Mouse (Mus musculus) T-helper 2 cell (primary cell): ENCODE data around the gene Trappc1.
"Not testable (repeated sequence)": the region's sequence is repeated elsewhere in the genome, so short reads cannot be mapped to it uniquely, and the experiment has no call there.

ENCODE experiments used
- in situ Hi-C: fragments of 300-600 bp; cut with MboI, MseI; formaldehyde crosslinking; loops from one replicate; pipeline ENCODE4 v1.15.1; 2025; ENCODE audit warnings: high pct_unique_total_duplicates

Gene Trappc1

DNA sequence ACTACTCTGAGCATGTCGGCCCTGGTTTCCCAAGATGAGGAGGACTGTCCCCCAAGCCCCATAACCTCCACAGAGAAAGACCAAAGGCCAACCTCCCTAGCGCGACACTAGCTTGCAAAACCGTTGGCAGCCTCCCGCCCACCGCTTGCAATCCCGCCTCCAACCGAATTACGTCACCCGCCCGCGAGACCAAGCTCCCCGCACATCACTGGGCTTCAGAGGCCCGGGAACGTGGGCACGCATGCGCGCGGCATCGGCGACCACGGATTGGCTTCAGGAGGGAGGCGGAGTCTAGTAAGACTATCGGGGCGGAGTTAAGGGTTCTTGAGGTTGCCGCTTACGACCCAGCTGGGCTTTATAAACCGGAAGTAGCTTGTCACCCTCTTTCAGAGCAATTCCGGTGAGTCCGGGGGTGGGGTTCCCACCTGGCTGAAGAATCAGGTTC lies at the start of gene Trappc1, which contains the start of gene Cntrob:
Trappc1 (plus strand) TSS at position 314 of the 445 bp plus-strand sequence.
Cntrob (minus strand) TSS at position 109 of the 445 bp plus-strand sequence.
- in situ Hi-C loops, result no loop called here

- in situ Hi-C loops, result no loop called here
Observed at GRCm38 (mm10) chr11:69275650-69276049, 48.1 kb upstream of the Trappc1 start.

DNA sequence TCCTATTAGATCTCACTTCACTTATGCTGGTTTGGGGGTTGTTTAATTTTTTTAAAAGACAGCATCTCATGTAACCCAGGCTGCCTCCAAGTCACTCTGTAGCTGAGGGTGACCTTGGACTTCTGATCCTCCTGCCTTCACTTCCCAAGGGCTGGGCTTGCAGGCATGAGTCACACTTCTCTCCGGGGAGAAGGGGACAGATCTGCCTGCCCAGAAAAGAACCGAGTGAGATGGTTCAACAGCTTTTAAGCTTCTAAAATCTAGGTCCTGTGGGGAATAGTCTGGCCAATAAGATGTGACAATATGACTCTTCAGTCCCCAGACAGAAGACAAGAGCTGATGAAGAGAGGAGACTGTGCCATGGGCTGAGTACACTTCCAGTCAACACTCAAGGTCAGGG lies 47.7 kb upstream of the Trappc1 start:
- in situ Hi-C loops, result no loop called here

DNA sequence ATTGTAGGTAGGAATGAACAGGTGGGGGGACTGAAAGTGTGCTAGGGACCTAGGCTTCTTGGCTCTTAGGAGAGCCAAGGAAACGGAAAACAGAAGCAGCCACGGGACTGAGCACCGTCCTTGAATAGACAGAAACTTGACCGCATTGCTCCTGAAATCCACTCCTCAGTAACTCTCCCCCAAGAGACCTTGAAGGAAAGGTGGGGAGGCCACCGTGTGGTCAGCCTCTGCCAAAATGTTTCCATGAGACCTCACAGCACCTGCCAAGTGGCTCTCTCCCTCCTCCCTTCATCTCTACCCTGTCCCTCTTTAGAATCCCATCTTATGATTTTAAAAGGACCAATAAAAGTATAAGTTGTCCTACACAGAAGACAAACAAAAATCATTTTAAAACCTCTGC lies 46.5 kb upstream of the Trappc1 start:
- in situ Hi-C loops, result no loop called here

DNA sequence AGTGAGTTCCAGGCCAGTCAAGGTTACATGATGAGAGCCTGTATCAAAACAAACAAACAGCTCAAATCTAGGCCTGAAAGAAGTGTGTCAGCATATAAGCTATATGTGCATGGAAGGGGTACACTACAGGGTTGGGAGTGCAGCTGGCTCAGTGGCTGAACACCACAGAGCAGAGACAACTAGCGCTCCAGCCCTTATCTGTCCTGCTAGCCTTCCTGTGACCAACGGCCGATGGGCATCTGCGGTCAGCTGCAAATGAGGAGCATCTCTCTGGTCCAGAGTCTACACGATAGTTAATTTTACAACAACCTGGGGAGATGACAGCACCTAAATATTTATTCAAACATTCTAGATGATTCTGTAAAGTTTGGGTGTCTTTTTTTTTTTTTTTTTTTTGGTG lies 32.7 kb upstream of the Trappc1 start:
- in situ Hi-C loops, result no loop called here

GRCm38 (mm10) chr11:69295286-69295685 lies 28.5 kb upstream of the Trappc1 start:
- in situ Hi-C loops, result no loop called here

DNA sequence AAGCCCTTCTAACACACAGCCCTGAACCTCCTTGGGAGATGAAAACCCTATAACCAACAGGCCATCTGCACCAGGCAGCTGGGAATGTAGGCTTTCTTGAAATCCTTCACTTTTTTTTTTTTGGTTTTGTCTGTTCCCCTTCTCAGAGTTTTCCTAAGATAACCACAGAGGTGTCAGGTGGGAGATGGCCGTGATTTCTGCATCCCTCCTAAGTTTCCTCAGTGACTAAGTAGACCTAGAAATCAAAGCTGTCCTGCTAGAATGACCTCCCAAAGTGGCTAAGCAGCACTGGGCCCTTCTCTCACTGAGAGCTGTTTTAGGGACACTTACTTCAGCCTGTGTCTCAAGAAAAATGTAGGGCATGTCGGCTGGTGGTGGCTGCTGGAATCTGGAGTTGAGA lies 26.0 kb upstream of the Trappc1 start:
- in situ Hi-C loops, result no loop called here

DNA sequence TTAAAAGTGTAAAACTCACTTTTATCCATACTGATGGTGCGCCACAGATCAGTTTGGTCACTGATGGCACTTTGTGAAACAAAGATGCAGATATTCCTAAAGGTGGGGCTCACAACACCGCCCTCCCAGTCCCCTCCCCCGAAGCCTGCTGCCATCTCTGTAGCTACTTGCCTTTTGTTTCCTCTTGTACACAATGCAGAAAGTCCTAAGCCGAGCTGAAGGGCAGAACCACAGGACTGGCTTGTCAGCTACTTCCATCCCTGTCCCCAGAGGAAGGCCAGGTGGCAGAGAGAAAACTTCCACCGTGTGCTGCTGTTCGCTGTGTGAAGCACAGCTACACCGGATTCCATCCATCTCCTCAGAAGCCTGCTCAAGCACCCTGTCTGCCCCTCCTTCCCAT lies 25.5 kb upstream of the Trappc1 start:
- in situ Hi-C loops, result no loop called here

DNA sequence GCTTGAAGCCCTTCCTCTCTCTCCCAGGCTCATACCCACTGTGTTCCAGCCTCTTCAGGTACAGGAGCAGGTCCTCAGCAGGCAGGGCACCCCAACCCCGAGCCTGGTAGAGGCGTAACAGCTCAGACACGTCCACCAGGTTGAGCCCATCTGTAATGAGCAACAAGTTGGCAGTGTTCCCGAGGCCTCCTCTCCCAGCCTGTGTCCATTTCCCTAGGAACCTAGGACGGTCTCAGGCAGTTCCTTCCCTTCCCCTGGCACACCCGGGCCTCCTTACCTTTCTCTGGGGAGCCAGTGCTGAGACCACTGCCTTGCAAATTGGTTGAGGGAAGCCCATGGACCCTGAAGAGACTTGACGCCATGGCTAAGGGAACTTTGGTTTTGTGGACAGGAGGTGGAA lies 21.0 kb upstream of the Trappc1 start:
- in situ Hi-C loops, result no loop called here

DNA sequence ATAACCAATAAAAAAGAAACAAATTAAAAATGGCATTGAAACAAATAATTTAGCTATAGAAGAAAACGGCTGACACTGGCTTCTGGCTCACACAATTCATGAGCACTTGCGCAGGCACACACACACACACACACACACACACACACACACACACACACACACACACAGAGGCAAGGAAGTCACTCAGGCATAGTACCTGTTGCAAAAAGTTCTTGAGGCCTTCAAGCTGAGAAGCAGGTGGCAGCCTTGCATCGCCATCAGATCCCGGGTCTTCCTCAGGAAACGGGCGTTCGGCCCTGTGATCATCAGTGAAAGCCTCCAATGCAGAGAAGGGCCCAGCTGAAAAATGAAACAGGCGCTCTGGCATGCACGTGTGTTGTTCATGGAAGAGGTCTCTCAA lies 18.5 kb upstream of the Trappc1 start:
- in situ Hi-C loops, result no loop called here

DNA sequence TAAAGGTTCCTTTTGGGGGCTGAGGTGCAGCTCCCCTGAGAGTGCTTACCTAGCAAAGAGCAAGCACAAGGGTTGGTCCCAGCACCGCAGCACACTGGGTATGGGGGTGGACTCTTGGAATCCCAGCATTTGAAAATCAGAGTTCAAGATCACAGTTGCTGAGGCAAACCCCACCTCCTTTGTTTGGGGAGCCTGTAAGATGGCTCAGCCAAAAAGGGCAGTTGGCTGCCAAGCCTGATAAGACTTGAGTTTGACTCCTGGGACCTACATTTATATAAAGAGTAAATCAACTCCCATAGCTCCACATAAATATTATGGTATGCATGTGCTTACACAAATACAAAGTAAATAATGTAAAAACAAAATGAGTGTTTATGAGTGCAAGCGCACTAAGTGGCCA lies 17.7 kb upstream of the Trappc1 start:
- in situ Hi-C loops, result no loop called here

DNA sequence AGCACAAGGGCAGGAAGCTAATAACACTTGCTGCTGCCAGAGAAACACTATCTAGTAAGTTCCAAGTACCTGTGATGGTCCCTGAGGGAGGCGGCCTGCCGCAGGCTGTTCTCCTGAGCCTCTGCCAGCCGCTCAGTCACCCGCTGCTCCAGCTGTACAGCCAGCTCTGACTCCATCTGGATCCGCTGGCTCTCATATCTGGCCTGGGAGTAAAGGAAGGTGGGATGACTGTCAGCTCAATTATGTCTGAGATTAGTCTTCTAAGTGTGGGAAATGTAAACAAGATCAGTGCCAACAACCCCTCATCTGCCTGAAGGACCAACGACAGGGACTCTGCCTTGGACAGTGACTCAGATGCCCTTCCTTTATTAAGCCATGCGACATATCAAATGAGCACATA lies 12.5 kb upstream of the Trappc1 start:
- in situ Hi-C loops, result no loop called here

DNA sequence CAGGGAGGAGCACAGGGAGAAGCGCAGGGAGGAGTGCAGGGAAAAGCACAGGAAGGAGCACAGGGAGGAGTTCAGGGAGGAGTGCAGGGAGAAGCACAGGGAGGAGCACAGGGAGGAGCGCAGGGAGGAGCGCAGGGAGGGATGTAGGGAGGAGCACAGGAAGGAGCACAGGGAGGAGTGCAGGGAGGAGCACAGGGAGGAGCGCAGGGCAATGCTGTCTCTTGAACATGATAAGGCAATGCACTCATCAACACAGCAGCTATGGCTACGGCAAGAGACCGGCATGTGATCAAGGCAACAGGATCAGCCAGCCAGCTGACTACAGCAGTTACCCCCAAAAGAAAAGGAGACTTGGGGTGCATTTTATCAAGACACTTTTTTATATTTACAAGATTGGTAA lies 7.4 kb upstream of the Trappc1 start:
- in situ Hi-C loops, result no loop called here

DNA sequence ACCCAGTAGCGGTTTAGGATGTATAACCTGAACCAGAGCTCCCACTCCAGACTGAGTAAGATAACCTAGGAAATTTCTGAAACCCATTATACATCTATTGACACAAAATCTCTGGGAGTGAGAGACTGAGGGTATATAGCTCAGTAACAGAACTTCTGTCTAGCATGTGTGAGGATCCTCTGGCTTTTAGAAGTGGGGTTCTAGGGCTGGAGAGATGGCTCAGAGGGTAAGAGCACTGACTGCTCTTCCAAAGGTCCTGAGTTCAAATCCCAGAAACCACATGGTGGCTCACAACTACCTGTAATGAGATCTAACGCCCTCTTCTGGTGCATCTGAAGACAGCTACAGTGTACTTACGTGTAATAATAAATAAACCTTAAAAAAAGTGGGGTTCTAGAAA lies 5.8 kb upstream of the Trappc1 start:
- in situ Hi-C loops, result not testable (repeated sequence)

DNA sequence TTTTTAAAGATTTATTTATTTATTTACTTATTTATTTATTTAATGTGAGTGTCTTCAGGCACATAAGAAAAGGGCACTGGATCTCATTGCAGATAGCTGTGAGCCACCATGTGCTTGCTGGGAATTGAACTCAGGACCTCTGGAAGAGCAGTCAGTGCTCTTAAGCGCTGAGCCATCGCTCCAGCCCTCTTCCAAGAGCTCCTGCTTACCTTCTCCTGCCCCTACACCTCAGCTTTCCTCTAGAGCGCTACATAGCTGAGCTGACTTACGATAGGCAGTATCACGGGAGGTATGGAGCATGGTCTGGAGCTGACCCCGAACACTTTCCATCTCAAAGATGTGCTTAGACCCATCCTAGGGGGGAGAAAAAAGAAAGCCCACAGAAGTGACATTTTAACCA lies 2.2 kb upstream of the Trappc1 start:
- in situ Hi-C loops, result no loop called here

DNA sequence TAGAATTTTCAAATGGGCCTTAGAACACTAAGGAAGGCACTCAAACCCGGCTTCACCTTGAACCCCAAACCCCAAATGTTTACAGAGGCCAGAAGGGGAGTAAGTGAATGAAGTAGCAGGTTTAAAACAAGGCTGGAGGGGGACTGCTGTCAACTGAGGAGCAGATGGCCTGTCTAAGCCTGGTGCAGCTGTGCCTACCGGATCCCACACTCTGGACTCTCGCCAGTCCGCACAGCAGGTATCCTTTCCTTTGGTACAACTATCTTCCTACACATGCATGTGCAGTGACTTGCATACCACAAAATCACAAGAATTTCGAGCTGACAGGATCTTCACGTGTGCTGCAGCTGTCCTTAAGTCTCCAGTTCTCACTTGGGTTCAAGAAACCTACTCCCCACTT lies 1.8 kb upstream of the Trappc1 start:
- in situ Hi-C loops, result no loop called here

DNA sequence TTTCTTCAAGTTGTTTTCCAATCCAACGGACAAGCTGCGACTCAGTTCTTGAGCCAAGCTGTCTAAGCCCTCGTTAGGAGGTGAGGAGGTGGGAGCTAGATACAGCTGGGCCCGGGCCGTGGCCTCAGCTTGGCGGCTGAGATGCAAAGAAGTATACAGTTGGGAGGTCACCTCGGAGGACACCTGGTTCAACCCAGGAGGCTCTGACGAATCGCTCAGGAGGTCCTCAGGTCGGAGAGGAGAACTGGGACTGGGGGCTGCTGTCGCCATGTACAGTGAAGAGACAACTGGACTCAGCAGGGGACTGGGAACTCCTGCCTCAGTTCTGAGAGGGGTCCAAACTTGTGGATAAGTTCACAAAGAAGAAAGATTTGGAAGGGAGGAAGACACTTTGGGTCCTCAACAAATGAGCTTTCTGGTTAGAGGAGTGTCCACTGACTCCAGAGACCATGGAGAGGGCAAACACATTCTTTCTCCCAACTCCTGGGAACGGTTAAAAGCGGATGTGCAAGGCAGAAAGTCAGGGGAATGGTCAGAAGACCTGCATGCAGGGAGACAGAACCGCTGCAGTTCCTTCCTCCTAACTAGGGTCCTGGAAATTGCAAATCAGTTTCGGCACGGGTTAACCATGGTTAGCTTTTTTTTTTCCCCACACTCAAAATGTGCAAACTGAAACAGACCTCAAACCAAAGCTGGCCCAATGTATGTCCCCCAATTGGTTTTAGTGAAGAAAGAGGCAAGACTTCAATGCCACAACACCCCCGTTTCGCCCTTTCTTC lies 898 bp upstream of the Trappc1 start:
- in situ Hi-C loops, result no loop called here

- in situ Hi-C loops, result no loop called here
Observed at GRCm38 (mm10) chr11:69324749-69325148, 969 bp downstream of the Trappc1 start.

DNA sequence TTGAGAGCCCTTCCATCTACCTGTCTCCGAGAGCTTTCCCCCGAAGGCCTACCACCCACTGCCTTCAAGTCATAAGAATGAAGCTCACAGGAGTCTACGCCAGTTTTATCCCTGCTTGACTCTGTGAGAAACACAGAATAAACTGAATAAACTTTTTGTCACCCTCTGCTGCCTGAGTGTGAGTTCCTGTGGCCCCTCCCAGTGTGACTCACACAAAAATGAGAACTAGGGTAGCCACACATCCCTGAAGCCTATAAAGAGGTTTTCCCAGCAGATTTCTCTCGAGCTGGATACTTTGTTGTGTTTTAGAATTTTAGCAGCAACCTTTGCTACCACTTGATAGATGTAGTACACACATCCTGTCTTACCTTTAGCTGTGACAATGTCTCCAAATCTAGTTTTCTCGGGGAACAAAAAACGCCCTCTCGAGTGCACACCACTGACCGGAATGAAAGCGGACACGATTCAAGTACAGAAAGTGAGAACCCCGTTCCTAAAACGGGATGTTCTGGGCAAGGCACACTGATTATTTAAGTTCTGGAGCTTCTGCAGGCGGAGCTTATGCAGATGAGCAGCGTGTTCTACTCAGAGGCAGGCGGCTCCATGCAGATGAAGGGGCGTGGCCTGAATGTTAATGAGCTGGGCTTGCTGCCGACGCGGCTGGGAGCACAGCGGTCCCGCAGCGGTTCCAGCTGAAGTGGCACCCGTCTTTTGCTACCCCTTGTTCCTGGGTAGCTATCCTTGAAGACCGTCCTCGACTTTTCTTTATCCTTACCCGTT lies 2.0 kb downstream of the Trappc1 start, which contains the start of gene Kcnab3:
Kcnab3 (plus strand) TSS at position 631 of the 780 bp plus-strand sequence.
- in situ Hi-C loops, result no loop called here

DNA sequence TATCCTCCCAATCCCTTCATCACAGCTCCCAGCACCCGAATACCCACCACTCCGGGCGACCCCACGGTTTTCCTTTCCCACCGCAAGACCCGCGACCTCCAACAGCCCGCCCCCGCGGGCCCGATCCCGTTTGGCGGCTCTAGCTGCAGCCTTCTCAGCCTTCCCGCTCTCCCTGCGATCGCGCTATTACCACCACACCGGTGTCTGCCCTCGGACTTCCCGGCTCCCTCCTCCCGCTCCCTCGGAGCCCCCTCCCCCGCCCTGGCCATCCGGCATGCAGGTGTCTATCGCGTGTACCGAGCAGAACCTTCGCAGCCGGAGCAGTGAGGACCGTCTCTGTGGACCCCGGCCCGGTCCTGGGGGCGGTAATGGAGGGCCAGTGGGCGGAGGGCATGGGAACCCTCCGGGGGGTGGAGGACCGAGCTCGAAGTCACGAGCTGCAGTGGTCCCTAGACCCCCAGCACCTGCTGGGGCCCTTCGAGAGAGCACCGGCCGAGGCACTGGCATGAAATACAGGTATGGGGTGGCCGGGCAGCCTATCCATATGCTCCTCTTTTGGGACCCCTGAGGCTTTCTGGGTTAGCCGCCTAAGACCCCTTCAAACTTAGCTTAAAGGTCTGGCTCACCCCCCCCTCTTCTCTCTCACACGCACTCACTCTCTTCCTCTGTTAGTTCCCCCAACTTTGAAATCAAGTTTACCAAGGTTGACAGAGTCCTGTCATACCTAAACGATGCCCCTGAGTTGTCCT lies 2.8 kb downstream of the Trappc1 start:
- in situ Hi-C loops, result no loop called here

DNA sequence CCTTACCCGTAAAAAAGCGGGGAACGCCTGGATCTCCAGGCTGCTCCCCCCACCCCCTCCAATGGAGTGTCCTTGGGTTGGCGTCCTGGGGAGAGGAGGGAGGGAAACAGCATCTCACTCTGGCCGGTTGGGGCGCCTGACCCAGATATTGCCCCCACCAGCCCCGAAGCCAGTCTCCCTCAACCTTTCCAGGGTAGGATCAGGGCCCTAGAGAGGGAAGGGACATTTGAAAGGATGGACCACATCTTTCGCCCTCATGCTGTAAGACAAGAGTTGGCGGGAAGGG lies 3.3 kb downstream of the Trappc1 start:
- in situ Hi-C loops, result no loop called here

GRCm38 (mm10) chr11:69327648-69328047 lies 3.9 kb downstream of the Trappc1 start:
- in situ Hi-C loops, result no loop called here
